Mouse (Mus musculus) hindbrain, embryonic 14.5 days (tissue): ENCODE data around the gene Copz1. TPM values are rescaled to one million over a fixed set of nuclear protein-coding genes. Genes with fewer than 3 reads are reported as not detected.
A peak's percentile ranks its signal among the peaks of the same experiment; 100 is the strongest.

ENCODE experiments used
- ATAC-seq: fragments of 200-750 bp; cut with Nextera tagmentation; 2 replicates; pipeline ENCODE4 v1.8.0; 2017; ENCODE audit warnings: moderate number of reproducible peaks, mild to moderate bottlenecking, moderate TSS enrichment, moderate library complexity; ENCODE audit not compliant: low FRiP score
- DNase-seq: peaks from one replicate; pipeline ENCODE4 v3.0.0-alpha.2; 2015; ENCODE audit warnings: low spot score
- H3K27ac ChIP-seq: fragments of 300-500 bp; sonication (generic); 2 replicates; pipeline ENCODE4 v1.5.1; 2014; ENCODE audit warnings: mild to moderate bottlenecking, moderate library complexity
- H3K27me3 ChIP-seq: fragments of 300-500 bp; sonication (generic); 2 replicates; pipeline ENCODE4 v1.6.1; 2014; ENCODE audit warnings: mild to moderate bottlenecking, low read length, mixed read lengths; ENCODE audit not compliant: control insufficient read depth, insufficient read depth
- H3K36me3 ChIP-seq: fragments of 300-500 bp; sonication (generic); replicated peaks from 2 replicates; pipeline ENCODE4 v1.6.1; 2014; ENCODE audit not compliant: control insufficient read depth, insufficient read depth
- H3K4me1 ChIP-seq: fragments of 300-500 bp; sonication (generic); replicated peaks from 2 replicates; pipeline ENCODE4 v1.6.1; 2014; ENCODE audit warnings: antibody characterized with exemption, low read length, mixed read lengths; ENCODE audit not compliant: control insufficient read depth, insufficient read depth
- H3K4me2 ChIP-seq: fragments of 300-500 bp; sonication (generic); replicated peaks from 2 replicates; pipeline ENCODE4 v1.6.1; 2014; ENCODE audit warnings: mild to moderate bottlenecking, moderate library complexity
- H3K4me3 ChIP-seq: fragments of 300-500 bp; sonication (generic); replicated peaks from 2 replicates; pipeline ENCODE4 v1.5.1; 2014; ENCODE audit warnings: mild to moderate bottlenecking, low read length
- H3K9ac ChIP-seq: fragments of 300-500 bp; sonication (generic); 2 replicates; pipeline ENCODE4 v1.6.1; 2014
- H3K9me3 ChIP-seq: fragments of 300-500 bp; sonication (generic); 2 replicates; pipeline ENCODE4 v1.6.1; 2016; ENCODE audit warnings: low read length; ENCODE audit not compliant: control insufficient read depth
- WGBS: fragments of 180-500 bp; shearing (Covaris S2); extraction: QIAGEN DNeasy Blood & Tissue Kit; methylation state at CpG from one replicate; pipeline ENCODE4 v1.1.7; 2014; 5-methylcytosine and 5-hydroxymethylcytosine counted together
- polyA plus RNA-seq: library from polyadenylated mRNA; unstranded; fragments of >200 nt; fragmentation: Nextera tagmentation; extraction: Ambion mirVana; gene quantifications from 2 replicates; pipeline ENCODE4 v1.2.1, GENCODE M21; 2014

Copz1 gene
- polyA plus RNA-seq, 1 experiment from 2014 or later, result 214 TPM

- Histone ChIP-seq H3K36me3 (peaks cover 4% of the 10 kb centered on the region; the same call in 1 of the 2 replicates), H3K4me1 (peaks cover 27% of the 10 kb centered on the region)
- ATAC-seq, result no peak
Measured at GRCm38 (mm10) chr15:103310365-103310910, 37.9 kb downstream of the Copz1 start, which contains the start of gene Gpr84. Gene Gpr84 (minus strand): TSS chr15:103310612.

GRCm38 (mm10) chr15:103313495-103314095 lies 41.1 kb downstream of the Copz1 start:
- H3K27ac ChIP-seq, result peak overlapping the region; percentile 27; the same call in 1 of the 2 replicates
- DNase-seq (peak; percentile 89), ATAC-seq (0 out of 2 replicates have a peak, but pooled peaks have one; percentile 3)
- peaks cover 35% of the 10 kb centered on the region for H3K36me3 ChIP-seq
- peaks cover 12% of the 10 kb centered on the region for H3K4me1 ChIP-seq
- no peak overlapping the region for H3K4me3 ChIP-seq
- WGBS, result 10% methylated on average over 18 of the region's 18 CpGs
- H3K9ac ChIP-seq, result 0 out of 2 replicates have a peak overlapping the region, but pooled peaks have one; percentile 39
- no peaks in the 10 kb centered on the region for H3K9me3 ChIP-seq
- no peaks in the 10 kb centered on the region for H3K27me3 ChIP-seq
- H3K4me2 ChIP-seq, result no peak overlapping the region

More at GRCm38 (mm10) chr15:103310365-103310910, 37.9 kb downstream of the Copz1 start, which contains the start of gene Gpr84:
- Histone ChIP-seq H3K9ac (no peak within 1 kb of the TSS), H3K4me2 (no peak within 1 kb of the TSS), H3K27me3 (no peaks in the 10 kb centered on the region), H3K27ac (no peak within 1 kb of the TSS), H3K9me3 (no peaks in the 10 kb centered on the region), H3K4me3 (no peak within 1 kb of the TSS)
- DNase-seq, result no peak
- WGBS, result 84% methylated on average over 6 of the region's 6 CpGs

DNA sequence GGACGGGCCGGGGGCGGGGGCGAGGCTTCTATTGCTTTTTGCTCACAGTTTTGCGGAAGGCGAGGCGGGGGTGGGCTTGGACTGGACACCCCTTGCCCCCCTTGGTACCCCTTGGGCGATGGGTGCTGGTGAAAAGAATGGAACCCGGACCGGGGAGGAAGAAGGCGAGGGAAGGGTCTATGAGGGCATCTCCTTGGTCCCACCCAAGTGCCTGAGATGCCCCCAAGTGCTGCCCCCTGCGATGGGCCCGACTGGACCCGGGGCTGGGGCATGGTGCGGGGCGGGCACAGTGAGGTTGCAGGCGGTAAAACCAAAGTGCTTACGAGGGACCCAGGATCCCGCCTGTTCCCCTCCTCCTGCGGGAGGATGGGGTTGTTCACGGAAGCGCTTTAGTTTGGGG lies 41.7 kb downstream of the Copz1 start:
- H3K4me3 ChIP-seq, result no peak overlapping the region
- no peaks in the 10 kb centered on the region for H3K27me3 ChIP-seq
- H3K36me3 ChIP-seq, result peaks cover 40% of the 10 kb centered on the region
- peaks cover 7% of the 10 kb centered on the region; the same call in 1 of the 2 replicates for H3K4me1 ChIP-seq
- H3K4me2 ChIP-seq, result peak overlapping the region; percentile 40
- peak overlapping the region; percentile 39; the same call in 1 of the 2 replicates for H3K9ac ChIP-seq
- DNase-seq (no peak), ATAC-seq (0 out of 2 replicates have a peak, but pooled peaks have one; percentile 2)
- 28% methylated on average over 21 of the region's 22 CpGs for WGBS
- no peaks in the 10 kb centered on the region for H3K9me3 ChIP-seq
- H3K27ac ChIP-seq, result no peak overlapping the region

- peak; percentile 72; the same call in 1 of the 2 replicates for ATAC-seq
- WGBS, result 2% methylated on average over 18 of the region's 18 CpGs
Measured at GRCm38 (mm10) chr15:103315011-103315502, 42.5 kb downstream of the Copz1 start.

DNA sequence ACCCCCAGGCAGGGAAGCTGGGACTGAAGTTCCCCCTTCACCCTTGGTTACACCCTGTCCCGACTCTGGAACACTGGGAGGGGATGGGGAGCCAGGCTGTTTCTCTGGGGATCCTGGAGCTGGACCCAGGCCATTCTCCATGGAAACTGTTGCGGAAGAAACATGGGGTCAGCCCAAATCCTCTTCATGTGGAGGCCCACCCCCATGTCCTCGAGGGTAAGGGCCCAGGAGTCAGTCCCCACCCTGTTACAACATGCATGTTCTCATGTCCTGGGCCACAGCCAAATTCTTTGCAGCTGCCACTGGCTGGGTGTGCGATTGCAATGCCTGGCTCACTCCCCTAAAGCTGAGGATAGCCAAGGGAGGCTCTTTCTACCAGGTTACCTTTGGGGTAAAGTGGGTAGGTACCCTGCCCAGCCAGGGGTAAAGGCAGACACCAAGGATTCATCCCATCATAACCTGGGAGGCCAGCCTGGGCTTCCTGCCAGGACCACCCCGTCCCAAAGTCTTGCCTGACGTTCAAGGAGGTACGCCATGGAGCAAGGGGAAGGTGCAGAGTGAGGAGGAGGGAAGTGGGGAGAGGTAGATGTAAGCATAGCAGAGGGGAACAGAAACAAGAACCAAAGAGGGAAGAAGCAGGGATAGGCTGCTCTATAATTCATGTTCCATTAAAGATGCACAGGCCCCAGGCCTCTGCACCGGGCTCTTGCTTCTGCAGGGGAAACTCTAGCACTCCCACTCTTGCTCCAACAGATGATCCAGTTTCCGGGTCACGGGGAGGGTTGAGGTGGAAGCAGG lies 43.7 kb downstream of the Copz1 start:
- Histone ChIP-seq H3K36me3 (peaks cover 41% of the 10 kb centered on the region), H3K4me2 (no peak overlapping the region), H3K27ac (no peak overlapping the region), H3K27me3 (no peaks in the 10 kb centered on the region), H3K9ac (no peak overlapping the region), H3K4me1 (peaks cover 9% of the 10 kb centered on the region; the same call in 1 of the 2 replicates), H3K9me3 (no peaks in the 10 kb centered on the region), H3K4me3 (no peak overlapping the region)
- 80% methylated on average over 10 of the region's 10 CpGs for WGBS
- DNase-seq, result no peak
- ATAC-seq, result no peak

More at GRCm38 (mm10) chr15:103315011-103315502, 42.5 kb downstream of the Copz1 start:
- 0 out of 2 replicates have a peak overlapping the region, but pooled peaks have one; percentile 29 for H3K9ac ChIP-seq
- no peak overlapping the region for H3K27ac ChIP-seq
- H3K4me2 ChIP-seq, result peak overlapping the region; percentile 40
- H3K9me3 ChIP-seq, result no peaks in the 10 kb centered on the region
- H3K4me3 ChIP-seq, result peak overlapping the region; percentile 11; the same call in 1 of the 2 replicates
- H3K36me3 ChIP-seq, result peaks cover 41% of the 10 kb centered on the region
- H3K4me1 ChIP-seq, result peaks cover 7% of the 10 kb centered on the region; the same call in 1 of the 2 replicates
- H3K27me3 ChIP-seq, result no peaks in the 10 kb centered on the region
- DNase-seq, result peak; percentile 77

DNA sequence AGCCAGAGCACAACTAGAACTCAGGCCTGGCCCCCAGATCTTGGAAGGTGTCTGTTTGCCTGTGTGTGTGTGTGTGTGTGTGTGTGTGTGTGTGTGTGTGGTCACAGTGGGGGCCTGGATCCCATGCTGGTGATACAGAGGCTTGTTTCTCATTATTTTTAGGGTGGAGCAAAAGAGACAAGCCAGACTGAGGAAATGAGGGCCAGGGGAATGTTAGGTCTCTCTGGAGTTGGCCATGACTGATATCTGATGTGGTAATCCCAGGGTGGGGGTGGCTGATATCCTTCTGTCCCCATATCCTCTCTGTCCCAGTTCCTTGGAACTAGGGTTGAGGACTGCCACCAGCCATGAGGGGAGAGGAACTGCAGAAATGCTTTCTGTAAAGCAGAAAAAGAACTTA lies 44.6 kb downstream of the Copz1 start:
- Histone ChIP-seq H3K4me3 (no peak overlapping the region), H3K4me2 (no peak overlapping the region), H3K36me3 (peaks cover 41% of the 10 kb centered on the region), H3K27ac (no peak overlapping the region), H3K9me3 (no peaks in the 10 kb centered on the region), H3K27me3 (no peaks in the 10 kb centered on the region), H3K9ac (no peak overlapping the region), H3K4me1 (peaks cover 18% of the 10 kb centered on the region; the same call in 1 of the 2 replicates)
- no peak for DNase-seq
- ATAC-seq, result no peak

- Histone ChIP-seq H3K4me2 (no peak overlapping the region), H3K4me3 (no peak overlapping the region), H3K9me3 (no peaks in the 10 kb centered on the region), H3K27ac (no peak overlapping the region), H3K9ac (no peak overlapping the region), H3K36me3 (peaks cover 41% of the 10 kb centered on the region), H3K4me1 (peaks cover 24% of the 10 kb centered on the region; the same call in 1 of the 2 replicates), H3K27me3 (no peaks in the 10 kb centered on the region)
- ATAC-seq, result no peak
- no peak for DNase-seq
- WGBS, result 91% methylated on average over 8 of the region's 8 CpGs
Measured at GRCm38 (mm10) chr15:103317731-103318130, 45.2 kb downstream of the Copz1 start.

DNA sequence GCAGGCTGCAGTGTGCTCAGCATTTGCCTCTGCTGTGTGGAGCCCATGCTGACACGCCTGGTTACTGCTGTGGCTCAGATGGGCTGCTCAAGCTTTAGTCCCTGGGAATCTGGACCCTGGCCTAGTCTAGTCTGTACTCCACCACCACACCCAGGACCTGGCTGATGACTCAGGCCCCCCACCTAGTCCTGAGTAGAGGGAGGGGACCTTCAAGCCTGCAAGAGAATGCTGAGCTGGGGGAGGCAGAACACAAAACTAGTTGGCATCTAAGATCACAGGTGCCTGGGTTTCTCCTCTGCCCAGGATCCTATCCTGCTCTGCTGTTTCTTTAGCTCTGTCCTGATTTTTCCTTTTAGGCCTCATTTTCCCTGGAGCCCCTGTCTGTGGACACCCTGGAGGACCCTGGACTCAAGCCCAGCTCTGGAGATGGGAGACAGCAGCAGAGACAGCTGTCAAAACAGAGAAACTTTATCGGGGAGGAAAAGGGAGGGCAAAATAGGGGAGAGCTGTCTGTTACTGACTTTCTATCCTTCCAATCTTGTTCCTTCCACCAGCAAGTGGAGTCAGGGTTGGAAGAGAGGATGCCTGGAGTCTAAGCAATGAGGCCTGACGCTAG lies 45.8 kb downstream of the Copz1 start:
- WGBS, result 69% methylated on average over 3 of the region's 3 CpGs
- no peak overlapping the region for H3K4me2 ChIP-seq
- no peak overlapping the region for H3K9ac ChIP-seq
- no peaks in the 10 kb centered on the region for H3K9me3 ChIP-seq
- no peak for DNase-seq
- ATAC-seq, result no peak
- H3K36me3 ChIP-seq, result peaks cover 41% of the 10 kb centered on the region
- no peak overlapping the region for H3K4me3 ChIP-seq
- no peak overlapping the region for H3K27ac ChIP-seq
- no peaks in the 10 kb centered on the region for H3K27me3 ChIP-seq
- H3K4me1 ChIP-seq, result peaks cover 25% of the 10 kb centered on the region; the same call in 1 of the 2 replicates
